Mouse (Mus musculus) adrenal gland, adult 2 months (tissue): ENCODE data around the gene Bmp8b. TPM values are rescaled to one million over a fixed set of nuclear protein-coding genes. Genes with fewer than 3 reads are reported as not detected.
"Not testable (repeated sequence)": the region's sequence is repeated elsewhere in the genome, so short reads cannot be mapped to it uniquely, and the experiment has no call there.

Experiments used
- DNase-seq: peaks from one replicate; pipeline ENCODE4 v3.0.0; 2021
- polyA plus RNA-seq: library from polyadenylated mRNA; depleted of rRNA; stranded (reverse); fragments of >200 nt; gene quantifications from 2 replicates; pipeline ENCODE4 v1.2.3, GENCODE M21; 2012
- total RNA-seq, 2 experiments: library from RNA; stranded (reverse); gene quantifications; 2 replicates each; pipeline ENCODE4 v1.2.3; 2021

Bmp8b gene
- total and polyA plus RNA-seq, 3 experiments: 0.03 TPM; not detected in 2

DNA sequence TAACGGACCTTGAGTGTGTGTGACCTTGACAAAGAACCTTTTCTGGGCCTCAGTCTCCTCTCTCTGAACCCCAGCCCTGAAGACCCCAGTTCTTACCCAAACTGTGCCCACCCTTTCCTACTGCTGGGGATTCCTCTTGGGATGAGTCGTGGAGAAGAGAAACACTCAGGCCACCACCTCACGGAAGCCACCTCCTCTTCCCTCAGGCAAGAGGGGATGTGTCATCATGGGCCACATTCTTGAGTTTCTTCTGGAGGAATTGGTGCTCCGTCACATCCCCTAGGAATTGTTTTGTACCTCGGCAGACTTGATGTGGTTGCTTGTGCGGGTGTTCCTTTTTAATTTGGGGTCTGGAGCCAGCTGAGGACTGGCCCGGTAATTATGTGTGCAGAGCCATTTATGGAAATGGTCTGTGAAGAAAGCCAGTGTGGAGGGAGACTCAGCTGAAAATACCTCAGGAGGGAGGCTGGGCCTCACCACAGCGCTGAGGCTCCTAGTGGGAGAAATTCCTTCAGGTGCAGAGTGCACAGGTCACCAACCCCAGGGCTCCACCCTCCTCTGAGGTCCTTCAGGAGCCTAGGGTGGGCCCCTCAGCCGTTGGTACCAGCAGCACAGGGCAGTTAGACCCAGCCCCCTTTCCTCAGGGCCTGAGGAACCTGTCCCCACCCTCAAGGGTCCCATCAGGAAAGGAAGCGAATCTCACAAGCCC lies 6.5 kb downstream of the Bmp8b start:
- DNase-seq: not testable (repeated sequence)

DNA sequence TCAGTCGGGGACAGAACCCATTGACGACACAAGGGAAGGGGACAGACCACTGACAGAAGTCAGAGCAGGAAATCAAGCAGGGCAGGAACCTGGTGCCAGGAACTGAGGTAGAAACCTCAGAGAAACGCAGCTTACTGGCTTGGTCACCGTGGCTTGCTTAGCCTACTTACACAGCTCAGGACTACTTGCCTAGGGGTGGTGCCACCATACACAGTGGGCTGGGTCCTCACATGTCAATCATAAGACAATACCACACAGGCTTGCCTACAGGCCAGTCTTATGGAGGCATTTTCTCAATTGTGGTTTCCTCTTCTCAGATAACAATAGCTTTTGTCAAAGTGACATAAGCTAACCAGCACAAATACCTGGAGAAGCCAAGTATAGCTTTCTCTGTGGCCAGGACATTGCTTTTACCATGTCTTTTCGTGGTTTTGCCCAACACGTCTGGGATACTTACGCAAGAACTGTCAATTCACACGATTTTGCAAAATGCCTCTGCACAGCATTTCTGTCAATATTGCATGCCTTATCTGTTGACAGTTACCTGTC lies 7.3 kb downstream of the Bmp8b start:
- DNase-seq: no peak

DNA sequence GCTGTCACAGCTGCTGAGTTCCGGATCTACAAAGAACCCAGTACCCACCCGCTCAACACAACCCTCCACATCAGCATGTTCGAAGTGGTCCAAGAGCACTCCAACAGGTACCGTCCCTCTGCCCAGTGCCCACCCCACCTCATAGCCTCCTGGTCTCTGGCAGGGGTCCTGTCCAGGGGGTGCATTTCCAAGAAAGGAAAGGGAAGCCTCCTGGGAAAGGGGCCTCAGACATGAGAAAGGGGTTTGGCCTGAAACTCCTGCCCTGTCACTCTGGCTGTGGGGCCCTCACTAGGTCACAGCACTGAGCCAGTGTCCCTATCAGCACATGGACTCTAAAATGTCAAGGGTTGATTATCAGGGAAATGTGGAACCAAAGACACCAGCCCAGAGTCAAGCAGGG lies 9.7 kb downstream of the Bmp8b start:
- not testable (repeated sequence) for DNase-seq

DNA sequence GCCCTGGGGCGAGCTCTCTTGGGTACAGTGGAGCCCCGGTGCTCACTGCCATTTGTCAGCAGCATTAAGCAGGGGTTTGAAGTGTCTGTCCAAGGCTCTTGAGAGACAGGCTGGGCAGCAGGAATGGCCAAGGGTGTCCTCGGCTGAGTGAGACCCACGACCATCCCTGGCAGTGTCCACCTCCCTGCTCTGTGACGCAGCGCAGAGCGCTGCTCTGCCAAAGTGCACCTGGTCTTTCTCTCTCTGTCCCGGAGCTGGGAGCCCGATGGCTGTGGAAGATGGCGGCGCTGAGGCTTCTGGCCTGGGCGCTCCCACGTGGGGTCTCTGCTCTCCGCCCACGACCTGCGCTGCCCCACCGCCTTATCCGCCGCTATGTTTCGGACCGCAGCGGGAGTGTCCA lies 11.0 kb downstream of the Bmp8b start, which contains the start of gene Oxct2b:
TSS of gene Oxct2b (plus strand) at position 256 of the 400 bp plus-strand sequence.
- no peak for DNase-seq

DNA sequence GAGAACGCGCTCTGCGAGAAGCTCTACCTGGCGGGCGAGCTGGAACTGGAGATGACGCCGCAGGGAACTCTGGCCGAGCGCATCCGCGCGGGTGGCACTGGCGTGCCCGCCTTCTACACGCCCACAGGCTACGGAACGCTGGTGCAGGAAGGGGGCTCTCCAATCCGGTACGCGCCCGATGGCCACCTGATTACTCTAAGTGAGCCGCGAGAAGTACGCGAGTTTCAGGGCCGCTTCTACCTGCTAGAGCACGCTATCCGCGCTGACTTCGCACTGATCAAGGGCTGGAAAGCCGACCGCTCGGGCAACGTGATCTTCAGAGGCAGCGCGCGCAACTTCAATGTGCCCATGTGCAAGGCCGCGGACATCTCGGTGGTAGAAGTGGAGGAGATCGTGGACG lies 11.7 kb downstream of the Bmp8b start:
- DNase-seq: not testable (repeated sequence)

DNA sequence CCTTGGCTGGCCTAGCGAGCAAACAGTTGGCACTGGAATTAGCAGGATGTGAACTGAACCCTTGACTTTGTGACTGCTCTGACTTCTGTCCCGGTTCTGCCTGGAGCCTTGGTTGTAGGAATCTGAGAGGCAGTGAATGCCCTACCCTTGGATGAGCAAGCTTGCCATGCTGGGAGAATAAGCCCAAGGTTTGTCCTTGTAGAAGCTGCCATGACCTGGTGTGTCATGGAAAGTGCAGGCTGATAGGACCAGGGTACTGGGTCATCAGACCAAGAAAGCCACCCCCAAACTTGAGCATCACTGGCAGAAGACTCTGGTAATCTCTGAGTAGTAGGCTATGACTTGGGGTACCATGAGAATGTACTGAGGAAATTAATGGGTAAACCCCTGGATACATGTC lies 16.3 kb downstream of the Bmp8b start:
- peak; percentile 61 for DNase-seq

DNA sequence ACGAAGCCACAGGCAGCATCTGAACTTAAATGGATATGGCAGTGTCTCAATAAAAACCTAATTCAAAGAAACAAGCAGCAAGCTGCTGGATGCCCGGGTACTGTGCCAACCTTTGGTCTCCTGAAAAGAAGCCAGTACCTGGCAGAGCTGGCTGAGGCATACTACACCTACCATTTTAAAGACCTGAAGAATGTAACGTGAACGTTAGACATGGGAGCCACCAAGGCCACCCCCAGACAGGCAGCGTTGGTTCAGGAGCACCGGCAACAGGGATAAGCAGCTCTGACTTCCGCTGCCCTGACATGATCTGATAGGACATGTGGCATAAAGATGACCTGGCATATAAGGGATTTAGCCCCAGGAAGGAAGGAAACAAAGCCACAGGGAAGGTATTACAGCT lies 21.7 kb downstream of the Bmp8b start:
- no peak for DNase-seq

DNA sequence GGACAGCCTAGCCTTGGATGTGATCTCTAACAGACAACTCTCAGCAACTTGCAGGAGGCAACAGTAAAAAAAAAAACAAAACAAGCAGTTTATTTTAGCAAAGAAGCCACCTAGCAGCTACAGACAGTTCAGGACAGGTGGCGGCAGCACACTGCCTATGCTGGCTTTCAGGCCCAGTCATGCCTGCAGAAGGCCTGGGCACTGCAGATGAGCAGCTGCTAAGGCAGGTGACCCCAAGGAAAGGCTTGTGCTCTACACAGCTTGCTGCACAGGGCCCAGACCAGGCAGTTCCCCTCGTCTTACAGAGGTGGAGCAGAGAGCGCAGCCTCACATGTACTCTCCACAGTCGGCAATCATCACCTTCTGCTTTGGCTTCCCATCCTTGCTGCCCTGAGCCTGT lies 22.1 kb downstream of the Bmp8b start:
- no peak for DNase-seq

DNA sequence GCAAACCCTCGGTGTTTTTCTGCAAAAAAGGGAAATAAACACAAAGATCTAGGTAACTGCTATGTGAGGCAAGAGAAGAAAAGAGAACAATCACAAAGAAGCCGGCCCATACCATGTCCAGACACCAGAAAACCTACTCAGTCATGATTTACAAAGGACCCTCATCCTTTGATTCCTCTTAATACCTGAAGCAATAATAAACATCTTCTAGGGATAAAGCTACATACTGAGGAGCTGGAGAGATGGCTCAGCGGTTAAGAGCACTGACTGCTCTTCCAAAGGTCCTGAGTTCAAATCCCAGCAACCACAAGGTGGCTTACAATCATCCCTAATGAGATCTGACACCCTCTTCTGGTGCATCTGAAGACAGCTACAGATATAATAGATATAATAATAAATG lies 32.6 kb downstream of the Bmp8b start:
- DNase-seq: no peak

DNA sequence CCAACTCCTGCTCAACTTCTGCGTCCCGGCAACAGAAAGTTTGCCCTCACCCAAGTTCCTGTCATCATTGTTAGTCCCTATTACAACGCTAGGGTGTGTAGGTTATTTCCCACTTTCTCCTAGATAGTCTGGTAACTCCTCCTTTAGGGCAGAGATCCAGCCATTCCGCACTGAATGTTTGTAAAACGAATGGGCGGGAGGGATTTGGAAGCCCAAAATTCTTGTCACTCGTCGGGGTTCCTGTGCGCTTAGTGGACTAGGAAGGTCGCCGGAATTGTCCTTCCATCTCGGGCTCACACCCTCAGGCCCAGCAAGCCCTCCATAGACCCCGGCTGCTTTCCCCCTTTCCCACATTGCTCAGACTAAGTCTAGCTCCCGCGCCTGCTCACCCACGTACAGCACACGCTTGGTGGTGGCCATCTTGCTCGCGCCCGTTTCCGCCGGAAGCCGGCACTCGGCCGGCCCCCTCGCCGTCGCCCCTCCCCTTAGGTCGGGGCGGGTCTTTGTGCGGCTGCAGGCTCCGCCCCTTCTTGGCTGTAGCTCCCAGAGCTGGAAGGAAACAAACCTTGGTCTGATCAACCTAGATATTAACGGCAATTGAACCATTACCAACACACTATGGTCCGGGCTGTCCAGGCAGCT lies 34.7 kb downstream of the Bmp8b start, which contains the start of gene Ppie:
TSS of gene Ppie (minus strand) at position 439 of the 642 bp plus-strand sequence.
- DNase-seq: peak; percentile 89

DNA sequence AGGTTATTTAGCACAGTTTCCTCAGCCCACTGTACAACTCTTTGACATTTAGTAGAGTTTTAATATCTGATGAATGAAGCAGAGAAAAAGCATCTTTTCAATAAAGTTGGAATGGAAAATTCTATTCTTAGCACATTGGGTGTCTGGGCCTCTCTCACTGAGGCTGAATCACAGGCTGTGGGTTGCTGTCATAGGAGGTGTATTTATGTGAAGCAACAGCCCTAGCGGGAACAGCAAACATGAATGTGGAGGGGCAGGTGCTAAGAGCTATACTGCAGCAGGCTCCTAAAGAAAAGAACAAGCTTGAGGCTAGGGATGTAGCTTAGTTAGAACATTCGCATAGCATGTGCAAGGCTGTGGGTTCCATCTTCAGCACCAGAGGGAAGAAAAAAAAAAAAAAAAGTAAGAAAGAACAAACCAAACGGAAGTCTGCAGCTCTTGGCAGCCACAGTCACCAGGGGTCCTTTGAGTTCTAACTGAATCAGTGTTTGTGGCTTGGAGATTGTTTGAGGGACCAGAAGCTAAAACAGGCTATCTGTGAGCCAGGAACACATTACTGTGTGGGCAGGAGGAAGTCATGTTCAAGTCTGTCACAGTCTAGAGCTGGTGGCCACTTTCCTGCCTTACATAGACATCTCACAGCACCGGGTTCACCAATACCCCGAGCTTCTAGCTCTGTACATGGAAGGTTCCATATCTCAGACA lies 42.6 kb downstream of the Bmp8b start:
- no peak for DNase-seq

DNA sequence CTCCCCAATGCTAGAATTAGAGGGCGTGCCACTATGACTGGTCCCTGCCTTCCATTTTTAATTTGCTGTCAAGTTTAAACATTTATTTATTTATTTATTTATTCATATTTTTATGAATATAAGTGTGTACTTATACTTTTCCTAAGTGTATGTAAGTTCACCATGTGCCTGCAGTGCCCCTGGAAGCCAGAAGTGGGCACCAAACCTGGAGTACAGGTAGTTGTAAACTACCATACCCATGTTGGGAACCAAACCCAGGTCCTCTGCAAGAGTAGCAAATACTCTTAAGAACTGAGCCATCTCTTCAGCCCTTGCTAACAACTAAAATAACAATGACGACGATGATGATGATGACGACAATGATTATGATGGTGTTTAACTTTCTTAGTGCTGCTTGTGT lies 47.0 kb downstream of the Bmp8b start:
- no peak for DNase-seq

DNA sequence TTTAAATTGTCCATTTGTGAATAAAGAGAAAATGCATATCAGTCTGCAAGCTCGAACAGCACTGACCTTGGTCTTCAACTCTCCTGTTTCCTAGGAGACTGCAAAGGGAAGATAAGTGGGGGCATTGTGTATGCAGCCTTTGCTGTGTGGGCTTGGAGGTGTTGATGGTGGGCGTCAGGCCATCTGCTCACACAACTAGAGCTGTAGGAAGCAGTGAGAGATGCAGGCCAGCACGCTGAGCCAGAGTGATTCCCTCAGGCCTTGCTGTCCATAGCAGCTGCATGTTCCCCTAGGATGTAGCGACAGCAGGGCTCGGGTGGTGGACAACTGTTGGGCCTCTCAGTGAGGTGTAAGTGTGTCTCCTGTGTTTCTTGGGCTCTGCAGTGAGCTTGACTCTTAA lies 48.0 kb downstream of the Bmp8b start:
- no peak for DNase-seq

DNA sequence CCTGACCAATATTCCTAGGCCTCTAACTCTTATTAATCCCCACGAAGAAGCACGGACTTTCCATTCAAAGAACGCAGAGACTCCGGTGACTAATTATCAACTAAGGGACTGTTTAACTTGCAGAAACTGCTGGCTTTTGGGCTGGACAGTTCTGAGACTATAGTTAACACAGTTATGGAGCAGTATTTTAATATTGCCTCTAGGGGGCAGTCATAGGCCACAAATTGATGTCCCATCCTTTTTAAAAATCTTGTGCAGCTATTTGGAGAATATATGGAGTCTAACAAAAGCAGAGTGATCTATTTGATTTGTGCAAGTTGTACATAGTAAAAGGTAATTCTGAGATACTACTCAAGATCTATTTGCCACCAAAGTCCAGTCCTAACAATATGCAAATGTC lies 50.0 kb downstream of the Bmp8b start:
- peak; percentile 34 for DNase-seq

DNA sequence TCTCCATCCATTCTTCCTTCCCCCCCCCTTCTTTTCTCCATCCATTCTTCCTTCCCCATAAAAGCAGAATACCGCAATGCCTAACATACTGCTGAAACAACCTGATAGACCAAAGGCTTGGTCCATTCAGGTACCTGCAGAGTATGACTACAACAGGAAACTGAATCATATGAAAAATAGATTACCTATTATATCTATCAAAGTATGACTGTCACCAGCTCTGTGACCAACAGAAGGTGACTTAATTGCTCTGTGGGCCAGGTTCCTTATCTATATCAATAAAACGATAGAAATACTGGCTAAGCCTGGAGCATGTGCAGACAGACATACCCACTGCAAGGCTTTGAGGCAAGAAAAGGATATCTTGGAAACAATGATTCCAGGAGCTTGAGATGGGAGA lies 50.5 kb downstream of the Bmp8b start:
- no peak for DNase-seq

DNA sequence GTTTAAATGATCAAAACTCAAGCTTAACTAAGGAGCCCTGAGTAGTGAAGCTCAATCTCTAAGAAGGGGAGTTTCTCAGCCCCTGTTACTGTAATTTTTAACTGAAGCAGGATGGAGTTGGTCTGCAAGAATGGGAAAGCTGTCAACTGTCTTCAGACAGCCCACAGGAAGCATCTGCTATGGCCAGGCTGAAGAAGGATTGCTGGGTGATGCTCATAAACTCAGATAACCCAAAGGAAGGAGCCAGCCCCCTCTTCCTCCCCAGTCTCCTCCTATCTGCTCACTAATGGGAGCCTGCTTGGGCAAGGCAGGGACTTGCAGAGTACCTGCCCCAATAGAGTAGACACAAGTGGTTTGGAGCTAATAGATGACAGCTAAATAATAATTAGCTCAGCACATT lies 50.9 kb downstream of the Bmp8b start:
- DNase-seq: no peak

DNA sequence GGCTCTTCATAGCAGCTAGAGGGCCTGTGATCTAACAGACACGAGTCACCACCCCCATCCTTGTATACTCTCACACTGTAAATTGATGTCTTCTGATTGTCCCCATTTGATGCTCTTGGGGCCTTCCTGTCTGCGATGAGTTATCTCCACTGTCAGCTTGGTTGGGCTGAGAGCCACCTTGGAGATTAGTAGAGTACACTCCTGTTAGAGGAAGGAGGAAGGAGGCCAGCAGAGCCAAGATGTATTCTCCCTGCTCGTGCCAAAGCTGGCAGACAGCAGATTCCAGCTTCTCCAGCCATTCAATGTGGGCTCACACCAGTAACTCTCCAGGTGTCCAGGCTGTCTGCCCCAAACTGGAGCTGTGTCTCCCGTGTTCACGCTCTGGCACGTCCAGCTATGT lies 55.6 kb downstream of the Bmp8b start:
- DNase-seq: no peak

DNA sequence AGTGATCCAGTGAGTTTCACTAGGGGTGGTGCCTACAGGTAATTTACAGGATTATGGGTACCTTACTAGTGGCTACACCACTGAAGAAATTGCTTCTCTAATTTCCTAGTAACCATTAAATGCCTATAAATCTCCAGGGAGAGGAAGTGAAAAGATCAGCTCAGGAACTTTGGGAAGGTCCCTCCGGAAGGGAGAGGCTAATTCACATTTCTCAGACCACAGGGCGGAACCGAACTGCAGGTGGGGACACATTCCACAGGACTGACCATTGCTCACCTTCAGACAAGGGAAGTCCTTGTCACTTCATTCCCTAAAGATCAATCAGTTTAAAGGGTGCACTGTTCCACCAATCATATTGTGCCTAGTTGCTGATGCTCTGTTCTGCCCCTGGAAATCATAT lies 56.3 kb downstream of the Bmp8b start:
- not testable (repeated sequence) for DNase-seq

DNA sequence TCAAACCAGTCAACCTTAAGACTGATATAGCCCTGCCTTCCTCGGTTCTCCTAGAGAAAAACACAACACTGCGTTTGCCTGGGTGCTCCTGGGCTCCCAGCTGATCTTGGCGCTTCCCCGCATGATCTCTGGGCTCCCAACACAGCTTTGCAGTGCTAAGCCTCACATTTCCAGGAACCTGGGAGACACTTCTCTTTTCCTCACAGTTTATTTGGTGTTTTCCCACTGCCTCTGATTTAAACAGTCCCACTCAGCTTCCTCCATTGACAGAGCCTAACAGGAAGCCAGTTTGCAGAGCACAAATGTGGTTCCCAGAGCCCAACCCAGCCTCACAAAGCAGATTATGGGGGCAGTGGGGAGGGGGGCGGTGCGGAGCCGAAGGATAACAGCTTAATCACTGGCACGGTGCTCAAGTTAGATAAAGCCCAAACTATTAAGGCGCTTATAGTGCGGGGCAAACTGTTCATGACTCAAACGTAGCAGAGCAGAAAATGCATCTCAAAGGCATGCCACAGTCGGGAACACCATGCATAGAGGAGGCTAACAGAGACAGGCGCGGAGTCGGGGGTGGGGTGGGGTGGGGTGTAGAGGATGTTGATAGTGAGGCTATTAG lies 57.4 kb downstream of the Bmp8b start:
- DNase-seq: no peak

DNA sequence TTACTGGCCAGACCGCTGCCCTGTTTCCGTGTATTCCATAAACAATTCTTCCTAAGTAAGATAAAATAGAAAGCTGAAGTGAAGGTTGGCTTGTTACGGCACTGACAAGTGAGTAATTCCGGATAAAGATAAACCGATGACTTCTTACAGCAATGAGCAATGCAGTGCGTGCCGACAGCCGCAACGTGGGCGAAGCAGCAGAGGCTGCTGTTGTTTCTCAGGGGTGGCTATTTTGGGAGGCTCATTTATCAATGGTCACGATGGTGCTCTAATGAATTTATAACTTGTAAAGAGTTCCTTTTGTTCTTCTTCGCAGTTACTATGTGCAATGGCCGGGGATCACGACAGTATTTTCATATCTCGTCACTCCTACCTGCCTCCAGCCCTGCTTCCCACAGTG lies 59.2 kb downstream of the Bmp8b start:
- DNase-seq: peak; percentile 28

DNA sequence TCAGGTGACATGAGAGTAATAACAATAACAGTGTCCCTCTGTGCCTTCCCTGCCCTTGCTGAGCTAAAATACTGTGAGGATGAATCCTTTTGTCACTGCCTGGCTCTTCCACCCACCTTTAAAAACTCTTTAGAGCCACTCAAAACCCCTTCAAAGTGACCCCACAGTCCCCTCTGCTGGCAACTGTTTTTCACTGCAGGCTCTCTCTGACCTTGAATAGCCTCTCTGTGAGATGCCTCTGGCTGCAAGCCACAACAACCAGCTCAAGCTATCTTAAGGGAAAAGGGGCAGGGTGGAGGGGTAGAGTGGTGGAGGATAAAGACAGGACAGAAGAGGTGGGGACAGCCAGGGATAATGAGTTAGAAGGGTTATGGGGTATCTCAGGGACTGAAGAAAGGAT lies 66.8 kb downstream of the Bmp8b start:
- peak; percentile 37 for DNase-seq
